Mouse (Mus musculus) gastrocnemius, postnatal 25 days (tissue): ENCODE results near the gene Cubn. TPM values are rescaled to one million over a fixed set of nuclear protein-coding genes. Genes with fewer than 3 reads are reported as not detected.
A peak's percentile ranks its signal among the peaks of the same experiment; 100 is the strongest.

ENCODE experiments used
- DNase-seq: peaks from one replicate; pipeline ENCODE4 v3.0.0; 2022
- total RNA-seq, 2 experiments: library from RNA; stranded (reverse); gene quantifications; 1 replicate in 1 of 2; 2 replicates in 1 of 2; pipeline ENCODE4 v1.2.3; 2021

Gene Cubn
- total RNA-seq, 2 experiments from 2014 or later = 0.05 to 0.08 TPM

DNA sequence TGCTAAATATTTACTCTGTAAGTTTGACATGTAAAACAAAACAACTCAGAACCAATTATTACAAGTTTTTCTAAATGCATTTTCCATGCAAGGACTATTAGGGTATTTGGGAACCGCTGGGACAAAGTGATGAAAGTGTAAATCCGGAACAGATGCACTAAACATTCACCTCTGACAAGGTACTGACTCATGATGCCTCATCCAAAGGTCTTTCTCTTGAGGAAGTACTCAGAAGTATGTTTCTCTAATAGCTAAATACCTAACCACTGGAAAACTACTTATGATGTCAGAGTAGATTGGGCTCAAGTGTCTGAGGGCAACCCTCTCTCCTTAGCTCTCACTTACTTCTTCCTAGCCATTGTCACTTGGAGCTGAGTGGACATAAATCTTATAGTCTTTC is 10.9 kb downstream of the Cubn start:
- no peak for DNase-seq

DNA sequence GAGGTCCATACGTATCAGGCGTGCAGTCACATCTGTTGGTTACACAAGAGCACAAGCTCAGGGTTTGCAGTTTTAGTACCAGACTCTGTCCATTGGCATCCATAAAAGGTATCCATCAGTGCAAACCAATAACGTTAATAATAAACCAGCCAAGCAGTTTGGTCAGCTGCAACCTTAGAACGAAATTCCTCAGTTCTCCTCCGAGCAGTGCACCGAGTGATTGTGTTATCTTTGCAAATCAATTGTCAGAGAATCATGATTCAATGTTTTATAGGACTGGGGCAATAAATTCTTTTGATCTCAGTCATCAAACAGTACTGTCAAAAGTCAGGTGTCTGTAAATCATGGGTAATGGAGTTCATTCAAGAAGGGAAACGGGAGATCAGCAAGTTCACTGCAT is 12.4 kb downstream of the Cubn start:
- no peak for DNase-seq

DNA sequence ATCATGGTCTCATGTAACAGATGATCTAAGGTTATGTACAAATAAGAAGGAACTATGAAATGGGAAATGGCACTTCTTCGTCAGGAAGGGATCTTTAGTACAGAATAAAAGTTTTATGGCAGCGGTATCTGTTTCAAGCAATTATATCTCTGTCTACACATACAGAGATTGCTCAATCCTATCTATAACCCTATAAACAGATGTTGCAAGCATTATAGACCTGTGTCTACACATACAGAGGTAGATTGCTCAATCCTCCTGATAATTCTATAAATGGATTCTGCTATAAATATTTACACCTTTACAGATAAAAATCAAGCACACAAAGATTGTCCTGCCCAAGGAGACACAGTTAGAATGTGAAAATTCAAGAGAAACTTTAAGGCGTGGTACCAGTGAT is 21.5 kb downstream of the Cubn start:
- DNase-seq = no peak

DNA sequence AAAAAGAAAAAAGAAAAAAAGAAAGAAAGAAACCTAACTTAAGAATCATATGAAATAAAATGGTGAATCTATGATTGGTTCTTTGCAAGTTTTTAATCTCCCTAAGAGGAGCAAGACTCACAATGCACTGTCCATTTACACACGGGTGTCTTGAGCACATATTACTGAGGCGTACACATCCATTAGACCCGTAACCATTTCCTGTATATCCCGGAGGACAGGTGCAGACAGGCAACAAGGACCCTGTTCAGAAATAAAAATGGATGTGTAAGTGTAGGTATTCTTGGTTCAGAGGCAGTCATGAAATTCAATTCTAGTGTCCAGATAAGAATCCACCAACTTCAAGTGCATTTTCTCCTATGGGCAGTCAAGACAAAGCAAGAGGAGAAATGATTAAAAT is 22.0 kb downstream of the Cubn start:
- DNase-seq = no peak

DNA sequence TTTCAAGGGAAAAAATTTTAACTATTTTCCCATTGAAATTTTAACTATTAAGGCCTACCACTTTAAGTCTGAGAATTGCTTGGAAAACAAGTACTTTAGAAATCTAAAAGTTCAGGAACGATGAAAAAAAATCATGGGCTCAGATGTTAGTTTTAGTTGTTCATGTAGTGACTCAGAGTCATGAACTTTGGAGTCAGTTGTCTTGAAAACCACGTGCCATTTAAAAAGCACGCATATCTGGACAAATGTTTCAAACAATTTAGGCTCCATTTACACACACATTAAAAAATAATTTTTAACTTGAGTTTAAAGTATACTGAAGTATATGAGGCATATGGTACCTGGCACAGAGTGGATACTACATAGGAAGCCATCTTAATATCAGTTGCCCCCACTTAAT is 24.9 kb downstream of the Cubn start:
- DNase-seq = no peak

DNA sequence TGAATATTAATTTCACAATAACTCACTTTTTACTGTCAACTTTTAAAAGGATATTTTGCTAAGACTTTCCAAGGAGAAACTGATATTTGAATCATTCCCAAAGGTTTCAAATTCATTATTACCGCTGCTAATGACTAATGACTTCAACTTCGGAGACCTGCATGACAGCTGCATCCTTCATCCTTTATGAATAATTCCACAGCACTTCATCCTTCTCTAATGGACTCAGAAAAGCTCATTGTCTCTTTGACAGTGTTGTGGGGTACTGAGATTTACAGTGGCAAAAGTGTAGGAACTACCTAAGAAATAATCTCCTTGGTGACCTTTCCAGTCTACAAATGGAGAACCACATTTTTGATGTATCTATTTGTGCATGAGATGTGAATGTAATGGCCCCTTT is 33.5 kb downstream of the Cubn start:
- no peak for DNase-seq

DNA sequence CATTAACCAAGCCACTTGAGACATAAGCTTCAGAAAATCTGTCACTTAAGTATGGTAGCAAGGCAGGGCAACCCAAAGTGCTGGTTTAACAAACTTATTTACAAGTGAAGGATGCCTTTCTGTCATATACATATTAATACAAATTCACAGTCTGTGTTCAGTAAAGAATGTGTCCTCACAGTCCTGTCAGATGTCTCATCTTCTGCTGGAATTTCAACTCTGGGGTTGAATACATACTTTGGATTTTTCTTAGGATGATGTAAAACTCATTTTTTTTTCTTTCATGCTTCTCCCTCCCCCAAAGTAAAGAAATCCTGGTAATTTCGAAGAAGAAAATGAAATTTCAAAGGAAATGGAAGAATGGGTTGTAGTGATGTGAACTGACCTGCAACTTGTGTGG is 34.8 kb downstream of the Cubn start:
- no peak for DNase-seq

DNA sequence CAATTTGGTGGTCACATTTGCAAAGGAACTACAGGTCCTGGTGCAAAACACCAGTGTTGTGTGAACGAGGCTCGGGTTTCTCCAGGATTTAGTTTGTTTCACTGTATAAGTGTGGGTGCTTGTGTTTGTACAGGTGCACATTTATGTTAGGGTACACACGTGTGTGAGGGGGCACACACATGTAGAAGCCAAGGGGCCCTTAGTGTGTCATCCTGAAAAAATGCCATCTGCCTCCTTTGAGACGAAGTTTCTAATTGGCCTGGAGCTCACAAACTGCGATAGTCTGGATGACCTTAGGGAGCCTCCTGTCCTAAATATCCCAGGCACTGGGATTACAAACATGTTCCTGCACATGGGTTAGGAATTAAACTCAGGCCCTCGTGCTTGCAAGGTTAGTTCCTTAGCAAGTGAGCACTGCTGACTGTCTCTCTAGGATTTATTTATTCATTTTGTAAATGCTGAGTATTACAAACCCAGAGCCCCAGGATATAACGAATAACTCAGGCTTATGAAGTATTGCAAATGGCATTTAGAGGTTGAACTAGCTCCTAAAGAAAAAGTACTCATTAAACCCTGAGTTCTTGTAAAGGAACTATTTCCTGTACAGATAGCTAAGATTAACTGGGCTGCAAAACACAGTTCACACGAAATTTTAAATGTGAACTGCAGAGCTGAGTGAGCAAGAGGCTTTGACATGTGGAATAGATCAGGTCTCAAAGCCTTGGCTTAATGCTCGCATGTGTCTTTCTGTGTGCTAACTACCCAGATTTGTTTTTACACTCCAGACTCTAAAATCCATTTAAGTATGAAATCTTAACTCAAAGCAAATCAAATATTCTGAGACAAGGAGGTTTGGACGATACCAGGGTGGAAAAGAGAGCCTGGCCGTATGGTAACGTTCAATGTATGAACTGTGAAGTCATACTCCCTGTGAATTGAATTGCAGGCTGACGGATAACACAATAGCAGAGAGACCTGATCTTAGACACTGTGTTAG is 39.8 kb downstream of the Cubn start:
- DNase-seq = no peak

DNA sequence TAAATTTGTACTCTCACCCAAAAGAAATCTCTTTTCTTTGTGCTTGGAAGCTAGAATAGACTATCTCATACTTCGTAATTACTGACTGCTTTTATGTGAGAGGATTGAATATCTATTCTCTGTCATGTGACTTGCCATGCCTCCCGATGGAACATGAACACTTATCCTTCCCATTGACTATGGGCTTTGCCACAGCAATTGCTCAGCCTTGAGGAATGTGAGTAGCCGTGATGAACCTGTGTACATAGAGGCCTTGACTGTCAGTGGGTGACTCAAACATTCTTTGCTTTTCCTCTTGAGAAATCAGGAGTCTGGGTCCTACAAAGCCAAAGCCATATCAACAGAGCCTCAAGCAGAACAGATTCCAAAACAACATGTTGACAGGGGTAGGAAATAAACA is 40.7 kb downstream of the Cubn start:
- no peak for DNase-seq

DNA sequence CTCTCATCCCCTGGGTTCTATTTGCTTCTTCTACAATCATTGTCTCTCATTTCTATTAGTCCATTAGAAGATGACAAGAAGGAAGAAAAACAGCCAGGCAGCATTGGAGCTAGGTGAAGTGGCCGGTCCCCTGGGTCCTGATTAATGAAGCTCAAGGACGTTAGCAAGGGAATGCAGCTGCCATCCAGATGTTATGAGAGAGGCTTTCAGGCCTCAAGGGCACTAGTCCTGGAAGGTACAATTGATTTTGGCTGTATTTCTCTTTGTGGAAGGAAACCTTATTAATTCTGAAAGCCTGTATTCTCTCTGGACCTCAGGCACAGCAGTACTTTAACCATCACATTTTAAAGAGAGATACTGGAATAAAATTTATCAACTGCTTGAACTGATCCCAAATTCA is 41.1 kb downstream of the Cubn start:
- DNase-seq = no peak

DNA sequence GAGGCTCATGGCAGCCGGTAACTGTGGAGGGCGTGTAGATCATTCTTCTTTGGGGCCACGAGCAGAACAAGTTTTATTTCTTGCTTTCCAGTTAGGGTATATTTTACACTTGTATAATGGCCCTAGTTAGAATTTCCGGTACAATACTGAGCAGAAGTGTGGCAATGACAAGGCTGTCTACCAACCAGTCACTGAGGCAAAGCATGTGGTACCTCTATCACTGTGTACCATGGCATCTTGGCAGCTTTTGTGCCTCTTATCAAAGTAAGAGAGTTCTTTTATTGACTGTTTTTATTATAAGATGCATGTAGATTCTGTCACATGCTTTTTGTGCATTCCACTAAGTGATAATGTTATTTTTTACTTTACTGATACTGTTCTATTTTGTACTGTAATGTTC is 46.5 kb downstream of the Cubn start:
- no peak for DNase-seq

DNA sequence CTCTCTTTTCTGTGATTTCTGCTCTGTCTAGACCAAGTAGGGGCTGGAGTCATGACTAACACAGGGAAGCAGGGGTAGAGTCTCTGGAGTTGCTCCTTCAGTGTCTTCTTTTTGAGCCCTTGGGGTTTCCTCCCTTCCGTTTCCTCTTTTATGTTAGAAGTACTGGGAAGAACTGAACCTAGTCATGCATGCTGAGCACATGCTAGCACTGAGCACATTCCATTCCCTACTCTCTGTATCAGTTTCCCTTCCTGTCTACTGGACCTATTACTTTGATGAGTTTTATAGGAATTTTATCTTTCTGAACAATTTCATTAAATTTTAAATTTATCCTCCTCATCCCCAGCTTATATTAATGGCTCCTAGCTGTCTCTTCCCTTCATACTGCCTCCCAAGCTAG is 52.6 kb downstream of the Cubn start:
- no peak for DNase-seq

DNA sequence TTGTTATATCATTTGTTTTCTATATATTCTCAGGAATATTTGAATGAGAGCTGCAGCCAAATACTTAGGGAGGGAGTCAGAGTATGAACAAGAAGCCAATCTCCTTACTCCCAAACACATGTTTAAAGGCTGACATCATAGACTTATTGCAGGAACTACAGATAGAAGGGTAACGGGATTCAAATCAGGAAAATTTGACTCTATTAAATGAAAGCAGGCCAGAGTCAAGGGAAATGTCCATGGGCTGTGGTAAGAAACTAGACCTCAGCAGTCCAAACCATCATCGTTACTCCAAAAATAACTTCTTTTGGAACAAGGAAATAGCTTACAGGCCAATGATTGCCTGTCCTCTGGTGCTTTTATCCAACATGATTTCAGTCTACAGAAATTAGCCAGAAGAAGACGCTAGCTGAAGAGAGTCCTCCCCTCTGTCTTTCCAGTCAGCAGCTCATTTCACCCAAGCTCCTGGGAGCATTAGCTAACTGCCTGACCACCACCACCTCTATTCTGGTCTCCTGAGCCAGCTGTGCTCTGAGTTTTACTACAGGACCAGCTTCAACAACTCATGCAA is 53.3 kb downstream of the Cubn start:
- no peak for DNase-seq

DNA sequence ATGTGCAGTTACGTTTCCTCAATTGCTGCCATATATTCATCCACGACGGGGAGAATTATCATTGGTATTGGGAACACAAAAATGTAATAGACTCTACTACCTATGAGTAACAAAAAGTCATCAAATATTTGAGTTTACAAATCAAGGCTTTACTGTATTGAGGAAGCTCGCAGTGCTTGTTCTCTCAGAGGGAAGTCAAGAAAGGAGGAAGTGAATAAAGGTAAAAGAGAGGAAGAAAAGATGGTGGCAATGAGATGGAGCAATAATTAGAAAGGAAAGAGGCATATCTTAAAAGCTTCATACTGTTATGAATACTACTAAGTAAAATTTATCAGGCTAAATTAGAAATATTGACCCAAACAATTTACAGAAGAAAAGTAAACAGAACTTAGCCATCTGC is 59.6 kb downstream of the Cubn start:
- DNase-seq = no peak

DNA sequence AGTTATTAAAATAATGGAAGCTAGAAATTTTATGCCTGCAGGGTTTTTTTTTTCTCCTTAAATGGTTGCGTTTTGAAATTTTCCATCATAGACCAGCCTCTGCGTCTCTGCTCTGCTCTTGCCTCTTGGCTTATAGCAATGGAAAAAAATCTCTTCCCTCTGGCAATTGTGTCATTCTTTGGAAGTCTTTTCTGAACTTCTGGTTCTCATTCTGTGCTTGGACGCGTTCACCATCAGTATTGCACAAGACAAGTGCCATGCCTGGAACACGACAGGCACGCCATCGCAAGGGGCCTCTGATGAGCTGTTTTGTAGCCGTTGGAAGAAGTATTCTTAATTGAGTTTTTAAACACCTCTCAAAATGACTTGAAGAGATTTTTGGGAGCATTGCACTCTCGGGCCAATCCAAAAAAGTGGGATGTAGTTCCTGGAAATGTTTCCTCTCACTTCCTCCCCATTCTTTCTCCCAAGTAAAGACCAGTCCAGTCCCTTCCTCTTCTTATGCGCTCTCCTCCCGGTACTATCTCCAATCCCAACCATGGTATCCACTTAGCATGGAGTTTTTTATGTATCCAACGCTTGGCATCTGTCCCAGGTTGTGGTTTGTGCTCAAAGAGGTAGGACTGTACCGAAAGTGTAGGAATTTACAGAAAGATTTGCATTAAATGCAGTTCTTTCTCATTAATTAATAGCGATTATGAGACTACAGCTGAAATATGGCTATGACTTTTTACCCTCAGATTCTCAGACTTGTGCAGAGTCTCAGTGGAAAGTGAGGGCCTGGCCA is 69.4 kb downstream of the Cubn start:
- peak; percentile 69 for DNase-seq

DNA sequence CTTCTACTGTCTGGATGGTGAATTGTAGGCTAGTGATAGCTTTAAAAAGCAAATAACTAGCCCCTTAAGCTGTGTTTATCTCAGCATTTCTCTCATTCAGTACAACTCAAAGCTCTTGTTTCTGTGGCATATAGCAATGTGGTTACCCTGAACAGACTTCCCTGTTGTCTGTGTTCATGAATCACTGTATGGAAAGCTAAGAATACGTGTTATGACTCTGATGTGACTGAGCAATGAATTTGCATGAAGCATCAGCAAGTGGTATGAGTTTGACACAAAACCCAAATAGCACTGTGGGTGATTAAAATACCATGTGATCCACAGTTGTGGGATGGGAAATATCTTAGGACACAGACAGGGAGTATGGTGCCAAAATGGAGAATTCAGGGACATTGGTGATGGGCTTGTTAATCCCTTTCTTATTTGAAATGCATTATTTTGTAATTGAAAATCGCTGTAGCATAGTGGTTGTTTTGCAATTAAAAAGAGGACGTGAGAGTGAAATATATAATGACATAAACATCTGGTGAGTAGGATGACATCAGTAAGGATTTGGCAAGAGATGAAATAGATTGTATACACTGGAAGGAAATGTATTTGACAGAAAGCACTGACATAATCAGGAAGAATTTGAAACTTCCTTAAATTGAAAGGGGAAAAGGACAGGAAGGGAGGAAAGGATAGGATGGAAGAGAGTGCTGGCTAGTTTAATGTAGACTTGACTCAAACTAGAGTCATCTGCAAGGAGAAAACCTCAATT is 74.7 kb downstream of the Cubn start:
- no peak for DNase-seq

DNA sequence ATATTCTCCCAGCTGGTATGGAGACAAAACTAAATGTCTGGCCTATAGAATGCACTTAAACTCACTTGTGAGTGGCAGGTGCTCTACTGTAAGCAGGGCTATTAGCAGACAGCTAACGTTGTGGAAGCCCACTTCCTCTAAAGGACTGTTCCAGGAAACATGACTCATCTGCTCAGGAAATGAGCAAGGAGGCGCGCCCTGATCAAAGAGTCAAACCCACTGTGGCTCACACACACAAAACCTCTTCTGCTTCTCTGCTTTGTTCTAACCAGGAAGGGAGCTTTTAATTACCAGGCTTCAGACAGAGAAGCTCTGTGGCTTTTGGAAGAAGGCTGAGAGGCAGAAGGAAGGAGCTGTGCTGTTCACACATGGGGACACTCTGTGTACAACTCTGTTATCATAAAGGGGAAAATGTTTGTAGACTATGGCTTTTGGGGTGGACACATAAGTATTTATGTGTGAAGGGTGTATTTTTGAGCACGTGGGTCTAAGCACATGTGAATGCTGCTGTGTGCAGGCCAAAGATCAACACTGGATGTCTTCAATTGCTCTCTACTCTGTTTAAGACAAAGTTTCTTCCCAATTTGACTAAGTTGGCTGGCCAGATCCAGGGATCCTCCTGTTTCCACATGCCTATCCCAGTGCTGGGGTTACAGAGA is 78.0 kb downstream of the Cubn start:
- DNase-seq = peak; percentile 50

DNA sequence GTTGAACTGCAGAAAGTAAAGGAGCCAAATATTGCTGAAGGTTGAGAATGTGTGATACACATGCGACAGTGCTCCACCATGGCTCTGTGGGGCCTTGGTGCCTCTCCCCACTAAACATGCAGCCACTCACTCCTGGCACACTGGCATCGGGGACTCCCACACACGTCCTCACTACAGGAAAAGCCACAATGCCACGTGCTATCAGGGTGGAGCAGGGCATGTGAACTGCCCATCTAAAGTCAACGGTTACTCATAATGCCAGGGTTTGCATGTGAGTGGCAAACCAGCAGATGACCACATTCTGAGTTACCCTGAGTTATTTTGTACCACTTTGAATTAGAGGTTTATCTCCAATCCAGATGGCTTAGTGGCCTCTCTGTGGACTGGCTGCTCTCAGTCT is 81.0 kb downstream of the Cubn start:
- peak; percentile 8 for DNase-seq

DNA sequence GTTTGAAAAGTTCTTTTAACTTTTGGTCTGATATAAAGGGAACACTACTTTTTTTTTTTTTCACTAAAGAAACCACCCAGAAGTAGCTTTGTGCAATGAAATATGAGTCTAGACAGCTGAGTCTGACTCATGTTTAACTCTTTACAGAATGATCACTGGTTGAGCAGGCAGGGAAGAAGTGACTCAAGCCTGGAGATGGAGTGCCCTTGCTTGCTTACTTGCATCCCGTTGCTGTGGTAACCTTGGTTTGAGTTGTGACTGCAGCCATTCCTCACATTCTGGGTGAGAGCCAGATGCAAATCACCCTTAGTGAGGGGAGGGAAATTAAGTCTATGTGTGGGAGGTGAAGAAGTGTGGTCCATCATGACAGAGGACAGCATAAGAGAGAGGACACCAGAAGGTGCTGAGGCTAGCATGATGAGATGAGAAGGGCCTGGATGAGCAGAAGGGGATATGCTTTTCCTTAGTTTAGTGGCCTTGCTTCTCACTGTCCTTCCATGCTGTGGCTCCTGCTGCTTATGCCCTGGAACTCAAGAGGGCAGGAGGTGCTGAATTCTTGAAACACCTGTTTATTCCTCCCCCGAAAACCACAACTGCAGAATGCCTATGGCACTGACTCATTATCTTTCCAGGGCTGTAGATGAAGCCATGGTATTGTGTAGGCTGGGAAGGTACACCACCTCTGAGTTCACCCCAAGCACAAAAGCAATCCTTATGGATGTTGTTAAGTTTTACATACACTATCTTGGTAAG is 81.7 kb downstream of the Cubn start:
- DNase-seq = no peak

DNA sequence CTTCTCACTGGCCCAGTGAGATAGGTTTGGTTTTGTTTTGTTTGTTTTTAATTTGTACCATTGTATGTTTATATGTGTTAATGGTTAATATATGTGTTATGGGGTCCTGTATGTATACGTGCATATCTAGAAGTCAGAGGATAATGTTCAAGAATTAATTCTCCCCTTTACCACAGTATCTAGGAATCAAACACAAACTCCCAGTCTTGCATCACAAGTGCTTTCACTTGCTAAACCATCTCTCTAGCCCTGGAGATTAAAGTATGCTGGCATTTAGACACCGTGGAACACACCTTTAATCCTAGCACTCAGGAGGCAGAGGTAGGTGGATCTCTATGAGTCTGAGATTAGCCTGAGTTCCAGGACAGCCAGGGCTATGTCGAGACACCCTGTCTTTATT is 83.3 kb downstream of the Cubn start:
- no peak for DNase-seq

DNA sequence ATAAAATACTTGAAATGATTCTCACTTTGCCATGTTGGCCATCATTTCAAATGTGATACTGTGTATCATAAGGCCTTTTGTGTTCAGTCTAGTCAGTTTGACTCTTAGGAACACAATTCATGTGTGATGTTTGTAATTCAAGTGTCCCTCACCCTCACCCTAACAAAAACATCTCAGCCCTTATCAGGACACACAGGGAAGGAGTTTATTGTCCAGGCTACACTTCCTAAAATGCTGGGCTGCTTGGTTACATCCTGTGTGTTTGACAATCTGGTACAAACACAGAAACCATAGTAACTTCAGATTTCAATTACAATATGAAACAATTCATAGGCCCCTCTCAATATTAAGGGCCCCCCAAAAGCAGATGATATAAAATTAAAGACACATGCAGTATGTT is 83.9 kb downstream of the Cubn start:
- no peak for DNase-seq
